Mouse (Mus musculus): ENCODE data around the gene Dnajc5g. TPM values are rescaled to one million over a fixed set of nuclear protein-coding genes. Genes with fewer than 3 reads are reported as not detected.

The Dnajc5g gene
- polyA plus RNA-seq (2015; fragmentation: Nextera tagmentation; extraction: Ambion mirVana): not detected in 2 replicates

GRCm38 (mm10) chr5:31105814-31106335 lies at the start of gene Dnajc5g:
Gene Dnajc5g, plus strand, starts transcription at chr5:31106285.
- Histone ChIP-seq H3K9ac (ENCODE audit: low read depth, low read length) (no peak within 1 kb of the TSS), H3K4me2 (ENCODE audit: low read length) (no peak within 1 kb of the TSS), H3K4me3 (ENCODE audit: low read length) (no peak within 1 kb of the TSS), H3K27ac (ENCODE audit: low read depth, low read length) (no peak within 1 kb of the TSS), H3K4me1 (ENCODE audit: control insufficient read depth, insufficient read depth, low read depth, low read length) (no peaks in the 10 kb centered on the region), H3K27me3 (replicated peaks; ENCODE audit: control insufficient read depth, insufficient read depth, low read length) (no peaks in the 10 kb centered on the region), H3K36me3 (ENCODE audit: control insufficient read depth, insufficient read depth, low read length) (no peaks in the 10 kb centered on the region), H3K9me3 (ENCODE audit: control insufficient read depth, low read length) (no peaks in the 10 kb centered on the region)
- WGBS: 92% methylated on average over 9 of the region's 9 CpGs
- no peak for ATAC-seq

- no peak for ATAC-seq
- Histone ChIP-seq H3K4me2 (ENCODE audit: low read length) (no peak overlapping the region), H3K27me3 (replicated peaks; ENCODE audit: control insufficient read depth, insufficient read depth, low read length) (no peaks in the 10 kb centered on the region), H3K27ac (ENCODE audit: low read depth, low read length) (no peak overlapping the region), H3K9me3 (ENCODE audit: control insufficient read depth, low read length) (no peaks in the 10 kb centered on the region), H3K36me3 (ENCODE audit: control insufficient read depth, insufficient read depth, low read length) (peaks cover 66% of the 10 kb centered on the region), H3K4me3 (ENCODE audit: low read length) (no peak overlapping the region), H3K9ac (ENCODE audit: low read depth, low read length) (no peak overlapping the region), H3K4me1 (ENCODE audit: control insufficient read depth, insufficient read depth, low read depth, low read length) (no peaks in the 10 kb centered on the region)
- WGBS: 98% methylated on average over 3 of the region's 3 CpGs
These were observed 36.3 kb upstream of the Dnajc5g start for GRCm38 (mm10) chr5:31069810-31070209.

- Histone ChIP-seq H3K27ac (ENCODE audit: low read depth, low read length) (no peak overlapping the region), H3K4me1 (ENCODE audit: control insufficient read depth, insufficient read depth, low read depth, low read length) (no peaks in the 10 kb centered on the region), H3K9me3 (ENCODE audit: control insufficient read depth, low read length) (no peaks in the 10 kb centered on the region), H3K36me3 (ENCODE audit: control insufficient read depth, insufficient read depth, low read length) (peaks cover 74% of the 10 kb centered on the region), H3K27me3 (replicated peaks; ENCODE audit: control insufficient read depth, insufficient read depth, low read length) (no peaks in the 10 kb centered on the region), H3K4me2 (ENCODE audit: low read length) (no peak overlapping the region), H3K9ac (ENCODE audit: low read depth, low read length) (no peak overlapping the region), H3K4me3 (ENCODE audit: low read length) (no peak overlapping the region)
- 67% methylated on average over 2 of the region's 2 CpGs for WGBS
- no peak for ATAC-seq
These were observed 35.0 kb upstream of the Dnajc5g start for GRCm38 (mm10) chr5:31071059-31071458.

- no peak for ATAC-seq
- no peak overlapping the region for H3K9ac ChIP-seq (ENCODE audit: low read depth, low read length)
- 96% methylated on average over 11 of the region's 11 CpGs for WGBS
- H3K9me3 ChIP-seq (ENCODE audit: control insufficient read depth, low read length): no peaks in the 10 kb centered on the region
- no peak overlapping the region for H3K4me3 ChIP-seq (ENCODE audit: low read length)
- H3K27ac ChIP-seq (ENCODE audit: low read depth, low read length): no peak overlapping the region
- H3K4me2 ChIP-seq (ENCODE audit: low read length): no peak overlapping the region
- no peaks in the 10 kb centered on the region for H3K27me3 ChIP-seq (replicated peaks; ENCODE audit: control insufficient read depth, insufficient read depth, low read length)
- no peaks in the 10 kb centered on the region for H3K4me1 ChIP-seq (ENCODE audit: control insufficient read depth, insufficient read depth, low read depth, low read length)
- H3K36me3 ChIP-seq (ENCODE audit: control insufficient read depth, insufficient read depth, low read length): peaks cover 76% of the 10 kb centered on the region
These were observed 34.3 kb upstream of the Dnajc5g start for GRCm38 (mm10) chr5:31071821-31072220.

GRCm38 (mm10) chr5:31073176-31073575 lies 32.9 kb upstream of the Dnajc5g start:
- H3K9ac ChIP-seq (ENCODE audit: low read depth, low read length): no peak overlapping the region
- ATAC-seq: no peak
- H3K27ac ChIP-seq (ENCODE audit: low read depth, low read length): no peak overlapping the region
- H3K4me3 ChIP-seq (ENCODE audit: low read length): no peak overlapping the region
- H3K36me3 ChIP-seq (ENCODE audit: control insufficient read depth, insufficient read depth, low read length): peaks cover 74% of the 10 kb centered on the region
- 95% methylated on average over 12 of the region's 12 CpGs for WGBS
- H3K4me1 ChIP-seq (ENCODE audit: control insufficient read depth, insufficient read depth, low read depth, low read length): no peaks in the 10 kb centered on the region
- no peaks in the 10 kb centered on the region for H3K9me3 ChIP-seq (ENCODE audit: control insufficient read depth, low read length)
- no peak overlapping the region for H3K4me2 ChIP-seq (ENCODE audit: low read length)
- no peaks in the 10 kb centered on the region for H3K27me3 ChIP-seq (replicated peaks; ENCODE audit: control insufficient read depth, insufficient read depth, low read length)

GRCm38 (mm10) chr5:31076346-31076745 lies 29.7 kb upstream of the Dnajc5g start:
- Histone ChIP-seq H3K4me2 (ENCODE audit: low read length) (no peak overlapping the region), H3K4me1 (ENCODE audit: control insufficient read depth, insufficient read depth, low read depth, low read length) (no peaks in the 10 kb centered on the region), H3K4me3 (ENCODE audit: low read length) (no peak overlapping the region), H3K27ac (ENCODE audit: low read depth, low read length) (no peak overlapping the region), H3K27me3 (replicated peaks; ENCODE audit: control insufficient read depth, insufficient read depth, low read length) (no peaks in the 10 kb centered on the region), H3K9ac (ENCODE audit: low read depth, low read length) (no peak overlapping the region), H3K9me3 (ENCODE audit: control insufficient read depth, low read length) (no peaks in the 10 kb centered on the region), H3K36me3 (ENCODE audit: control insufficient read depth, insufficient read depth, low read length) (peaks cover 54% of the 10 kb centered on the region)
- ATAC-seq: no peak
- 88% methylated on average over 13 of the region's 13 CpGs for WGBS

- H3K4me1 ChIP-seq (ENCODE audit: control insufficient read depth, insufficient read depth, low read depth, low read length): no peaks in the 10 kb centered on the region
- ATAC-seq: no peak
- no peak overlapping the region for H3K9ac ChIP-seq (ENCODE audit: low read depth, low read length)
- no peak overlapping the region for H3K4me2 ChIP-seq (ENCODE audit: low read length)
- no peak overlapping the region for H3K4me3 ChIP-seq (ENCODE audit: low read length)
- WGBS: 81% methylated on average over 13 of the region's 13 CpGs
- no peak overlapping the region for H3K27ac ChIP-seq (ENCODE audit: low read depth, low read length)
- peaks cover 24% of the 10 kb centered on the region for H3K36me3 ChIP-seq (ENCODE audit: control insufficient read depth, insufficient read depth, low read length)
- H3K27me3 ChIP-seq (replicated peaks; ENCODE audit: control insufficient read depth, insufficient read depth, low read length): no peaks in the 10 kb centered on the region
- H3K9me3 ChIP-seq (ENCODE audit: control insufficient read depth, low read length): no peaks in the 10 kb centered on the region
These were observed 25.9 kb upstream of the Dnajc5g start for GRCm38 (mm10) chr5:31080059-31080794.

- 71% methylated on average over 3 of the region's 3 CpGs for WGBS
- Histone ChIP-seq H3K4me2 (ENCODE audit: low read length) (no peak overlapping the region), H3K9ac (ENCODE audit: low read depth, low read length) (no peak overlapping the region), H3K36me3 (ENCODE audit: control insufficient read depth, insufficient read depth, low read length) (peaks cover 19% of the 10 kb centered on the region), H3K27me3 (replicated peaks; ENCODE audit: control insufficient read depth, insufficient read depth, low read length) (no peaks in the 10 kb centered on the region), H3K4me3 (ENCODE audit: low read length) (no peak overlapping the region), H3K9me3 (ENCODE audit: control insufficient read depth, low read length) (no peaks in the 10 kb centered on the region), H3K27ac (ENCODE audit: low read depth, low read length) (no peak overlapping the region), H3K4me1 (ENCODE audit: control insufficient read depth, insufficient read depth, low read depth, low read length) (no peaks in the 10 kb centered on the region)
- ATAC-seq: no peak
These were observed 25.3 kb upstream of the Dnajc5g start for GRCm38 (mm10) chr5:31080795-31081164.

GRCm38 (mm10) chr5:31081386-31081785 lies 24.7 kb upstream of the Dnajc5g start:
- Histone ChIP-seq H3K4me2 (ENCODE audit: low read length) (no peak overlapping the region), H3K4me3 (ENCODE audit: low read length) (no peak overlapping the region), H3K9me3 (ENCODE audit: control insufficient read depth, low read length) (no peaks in the 10 kb centered on the region), H3K36me3 (ENCODE audit: control insufficient read depth, insufficient read depth, low read length) (peaks cover 16% of the 10 kb centered on the region), H3K27me3 (replicated peaks; ENCODE audit: control insufficient read depth, insufficient read depth, low read length) (no peaks in the 10 kb centered on the region), H3K27ac (ENCODE audit: low read depth, low read length) (no peak overlapping the region), H3K4me1 (ENCODE audit: control insufficient read depth, insufficient read depth, low read depth, low read length) (no peaks in the 10 kb centered on the region), H3K9ac (ENCODE audit: low read depth, low read length) (no peak overlapping the region)
- ATAC-seq: no peak
- WGBS: 64% methylated on average over 3 of the region's 3 CpGs
